Comparison of ENCODE assay signal across 8 mouse cellular contexts in the genomic region with DNA sequence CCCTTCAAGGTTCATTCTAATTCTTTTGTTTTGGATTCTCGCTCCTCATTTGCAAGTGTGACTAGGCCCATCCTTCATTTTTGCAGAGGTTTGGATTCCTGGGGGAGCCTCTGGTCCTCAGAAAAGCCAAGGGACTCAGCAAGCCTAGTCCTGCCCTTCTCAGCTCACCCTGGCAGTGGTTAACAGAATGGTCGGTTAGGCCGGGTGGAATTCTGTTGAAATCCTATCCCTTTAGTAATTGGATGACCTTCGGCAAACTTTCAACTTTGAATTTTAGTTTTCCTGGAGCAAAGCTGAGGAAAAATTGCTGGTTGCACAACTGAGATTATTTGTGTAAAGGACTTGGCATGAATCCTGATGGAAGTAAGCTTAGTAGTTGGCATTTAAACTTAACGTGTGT. TPM values are rescaled to one million over a fixed set of nuclear protein-coding genes. Genes with fewer than 3 reads are reported as not detected.
DNase-seq lines count a peak whose midpoint lies in the region; ATAC-seq and TF ChIP-seq lines count a peak whose summit lies in the region.

No protein-coding gene starts in this region.

- peak overlapping the region; percentile 71 for H3K4me2 ChIP-seq in lung, embryonic 14.5 days

- peak overlapping the region; percentile 88 for H3K27ac ChIP-seq in kidney, adult 2 months (ENCODE audit: insufficient read depth, low read depth, low read length)
- peak overlapping the region; percentile 92 for H3K27ac ChIP-seq in embryonic facial prominence, embryonic 10.5 days (replicated peaks)
- peak overlapping the region; percentile 92 for H3K27ac ChIP-seq in hindbrain, embryonic 10.5 days
- peak overlapping the region; percentile 42 for H3K27ac ChIP-seq in lung, embryonic 14.5 days (ENCODE audit: low read depth)

- DNase-seq in kidney, adult 2 months: peak; percentile 62
- no peak for DNase-seq in kidney, postnatal 25 days
- DNase-seq in embryonic facial prominence, embryonic 10.5 days (ENCODE audit: low spot score): no peak
- no peak for DNase-seq in hindbrain, embryonic 10.5 days (ENCODE audit: low spot score)
- DNase-seq in lung, embryonic 14.5 days: peak; percentile 68
- DNase-seq in thymus, postnatal 0 days (ENCODE audit: low spot score): no peak
- DNase-seq in thymus, postnatal 14 days: no peak
- no peak for DNase-seq in Muller cell, postnatal 12 days (ENCODE audit: inconsistent ontology term)

- 16% methylated on average over 5 of the region's 5 CpGs for WGBS in kidney, adult 2 months
- 18% methylated on average over 5 of the region's 5 CpGs for WGBS in embryonic facial prominence, embryonic 10.5 days
- WGBS in hindbrain, embryonic 10.5 days: 29% methylated on average over 5 of the region's 5 CpGs
- 10% methylated on average over 5 of the region's 5 CpGs for WGBS in lung, embryonic 14.5 days

- H3K4me1 ChIP-seq in kidney, adult 2 months (ENCODE audit: control insufficient read depth, insufficient read depth, low read length): peaks cover 25% of the 10 kb centered on the region; the same call in 1 of the 2 replicates
- H3K4me1 ChIP-seq in embryonic facial prominence, embryonic 10.5 days: peaks cover 42% of the 10 kb centered on the region
- peaks cover 42% of the 10 kb centered on the region for H3K4me1 ChIP-seq in hindbrain, embryonic 10.5 days (replicated peaks)
- 0 out of 2 replicates have a peak, but pooled peaks cover 14% of the 10 kb centered on the region for H3K4me1 ChIP-seq in lung, embryonic 14.5 days (ENCODE audit: insufficient read depth)

- ATAC-seq in lung, embryonic 14.5 days (ENCODE audit: insufficient read depth): peak; percentile 38

- H3K4me3 ChIP-seq in kidney, adult 2 months (ENCODE audit: insufficient read depth, low read depth, low read length): peak overlapping the region; percentile 92
- H3K4me3 ChIP-seq in embryonic facial prominence, embryonic 10.5 days: peak overlapping the region; percentile 76
- peak overlapping the region; percentile 72 for H3K4me3 ChIP-seq in hindbrain, embryonic 10.5 days
- H3K4me3 ChIP-seq in lung, embryonic 14.5 days (ENCODE audit: low read depth, low read length): peak overlapping the region; percentile 69

- TF ChIP-seq CTCF in kidney, adult 2 months (conservative IDR thresholded peaks at IDR 0.05; ENCODE audit: insufficient read depth, insufficient read length, low read depth, low read length): no peak
- TF ChIP-seq CTCF in lung, embryonic 14.5 days (IDR thresholded peaks at IDR 0.05; ENCODE audit: low read depth): no peak

- no peak for TF ChIP-seq POLR2A in kidney, adult 2 months (IDR thresholded peaks at IDR 0.05; ENCODE audit: low read depth, low read length)

- peak overlapping the region; percentile 67 for H3K9ac ChIP-seq in lung, embryonic 14.5 days

- no peaks in the 10 kb centered on the region for H3K9me3 ChIP-seq in embryonic facial prominence, embryonic 10.5 days
- H3K9me3 ChIP-seq in hindbrain, embryonic 10.5 days: no peaks in the 10 kb centered on the region
- no peaks in the 10 kb centered on the region for H3K9me3 ChIP-seq in lung, embryonic 14.5 days (ENCODE audit: low read depth, low read length)

- no peaks in the 10 kb centered on the region for H3K36me3 ChIP-seq in kidney, adult 2 months (ENCODE audit: control insufficient read depth, insufficient read depth, low read length)
- no peaks in the 10 kb centered on the region for H3K36me3 ChIP-seq in embryonic facial prominence, embryonic 10.5 days (replicated peaks)
- no peaks in the 10 kb centered on the region for H3K36me3 ChIP-seq in hindbrain, embryonic 10.5 days
- no peaks in the 10 kb centered on the region for H3K36me3 ChIP-seq in lung, embryonic 14.5 days (ENCODE audit: insufficient read depth)

- no peaks in the 10 kb centered on the region for H3K27me3 ChIP-seq in kidney, adult 2 months (replicated peaks; ENCODE audit: control insufficient read depth, insufficient read depth, low read length)
- 0 out of 2 replicates have a peak, but pooled peaks cover 5% of the 10 kb centered on the region for H3K27me3 ChIP-seq in embryonic facial prominence, embryonic 10.5 days (replicated peaks; ENCODE audit: low read depth, poor library complexity, severe bottlenecking)
- H3K27me3 ChIP-seq in hindbrain, embryonic 10.5 days (ENCODE audit: insufficient read depth, poor library complexity, severe bottlenecking): peaks cover 12% of the 10 kb centered on the region; the same call in 1 of the 2 replicates
- H3K27me3 ChIP-seq in lung, embryonic 14.5 days (ENCODE audit: insufficient read depth, low read length): no peaks in the 10 kb centered on the region

RNA-seq across cellular contexts. Expression of a gene that starts 0.4 kb away (rescaled TPM):
- 0.25 and 0.53 TPM in 2 replicates for polyA plus RNA-seq in kidney, adult 2 months (2012; rRNA removed)
- polyA plus RNA-seq in embryonic facial prominence, embryonic 10.5 days (2016; fragmentation: Nextera tagmentation; extraction: Ambion mirVana): 0.26 TPM in 2 replicates
- 0.39 and 0.62 TPM in 2 replicates for polyA plus RNA-seq in hindbrain, embryonic 10.5 days (2016; fragmentation: Nextera tagmentation; extraction: Ambion mirVana)
- polyA plus RNA-seq in lung, embryonic 14.5 days (2014; fragmentation: Nextera tagmentation; extraction: Ambion mirVana): 0.18 and 0.43 TPM in 2 replicates
- polyA plus RNA-seq in thymus, postnatal 0 days (2015; fragmentation: Nextera tagmentation; extraction: Ambion mirVana): 0.38 and 0.45 TPM in 2 replicates

RNA-seq across cellular contexts. Expression of a gene that starts 0.6 kb away (rescaled TPM):
- 88.1 and 93.5 TPM in 2 replicates for polyA plus RNA-seq in kidney, adult 2 months (2012; rRNA removed)
- polyA plus RNA-seq in embryonic facial prominence, embryonic 10.5 days (2016; fragmentation: Nextera tagmentation; extraction: Ambion mirVana): 10.8 and 11.6 TPM in 2 replicates
- 10.7 and 13.1 TPM in 2 replicates for polyA plus RNA-seq in hindbrain, embryonic 10.5 days (2016; fragmentation: Nextera tagmentation; extraction: Ambion mirVana)
- 10.7 and 12.4 TPM in 2 replicates for polyA plus RNA-seq in lung, embryonic 14.5 days (2014; fragmentation: Nextera tagmentation; extraction: Ambion mirVana)
- 13.7 and 14.2 TPM in 2 replicates for polyA plus RNA-seq in thymus, postnatal 0 days (2015; fragmentation: Nextera tagmentation; extraction: Ambion mirVana)

Comparison
In these comparisons a context has a peak if more than half of its experiments do, and no peak if none do; other contexts are left out.
1. DNase-seq: peak in kidney, adult 2 months (single experiment) and lung, embryonic 14.5 days (single experiment); none in kidney, postnatal 25 days (0 of 2), embryonic facial prominence, embryonic 10.5 days (single experiment), hindbrain, embryonic 10.5 days (single experiment), thymus, postnatal 0 days (single experiment), thymus, postnatal 14 days (single experiment) and Muller cell, postnatal 12 days (single experiment).
2. H3K27ac ChIP-seq: peak in every context shown above with its lines; median percentile 92 in embryonic facial prominence, embryonic 10.5 days; 92 in hindbrain, embryonic 10.5 days; 88 in kidney, adult 2 months; 42 in lung, embryonic 14.5 days.
3. Peak in every context shown above with its lines, with median percentiles within 50 percentile points of each other: H3K4me3 ChIP-seq.